Mouse (Mus musculus) limb, embryonic 14.5 days (tissue): Measurements from ENCODE around the gene Vmn1r18. TPM values are rescaled to one million over a fixed set of nuclear protein-coding genes. Genes with fewer than 3 reads are reported as not detected.

Experiments
- ATAC-seq: fragments of 200-750 bp; cut with Nextera tagmentation; 2 replicates; pipeline ENCODE4 v1.8.0; 2017; ENCODE audit warnings: low read depth, moderate number of reproducible peaks, moderate TSS enrichment; ENCODE audit not compliant: low FRiP score
- DNase-seq: peaks from one replicate; pipeline ENCODE4 v3.0.0-alpha.2; 2015; ENCODE audit warnings: low spot score
- H3K27ac ChIP-seq: fragments of 300-500 bp; sonication (generic); replicated peaks from 2 replicates; pipeline ENCODE4 v1.5.1; 2014; ENCODE audit warnings: low read depth, mild to moderate bottlenecking, low read length, moderate library complexity, mixed read lengths
- H3K27me3 ChIP-seq: fragments of 300-500 bp; sonication (generic); 2 replicates; pipeline ENCODE4 v1.6.1; 2014; ENCODE audit warnings: low read length, mixed read lengths; ENCODE audit not compliant: control insufficient read depth, insufficient read depth
- H3K36me3 ChIP-seq: fragments of 300-500 bp; sonication (generic); 2 replicates; pipeline ENCODE4 v1.6.1; 2014; ENCODE audit warnings: mild to moderate bottlenecking, low read length, moderate library complexity, mixed read lengths; ENCODE audit not compliant: control insufficient read depth, insufficient read depth
- H3K4me1 ChIP-seq: fragments of 300-500 bp; sonication (generic); 2 replicates; pipeline ENCODE4 v1.6.1; 2014; ENCODE audit warnings: antibody characterized with exemption, low read length, mixed read lengths; ENCODE audit not compliant: control insufficient read depth, insufficient read depth
- H3K4me2 ChIP-seq: fragments of 300-500 bp; sonication (generic); replicated peaks from 2 replicates; pipeline ENCODE4 v1.6.1; 2014; ENCODE audit warnings: low read depth, mild to moderate bottlenecking, low read length, moderate library complexity; ENCODE audit not compliant: severe bottlenecking
- H3K4me3 ChIP-seq: fragments of 300-500 bp; sonication (generic); replicated peaks from 2 replicates; pipeline ENCODE4 v1.5.1; 2014; ENCODE audit warnings: low read length
- H3K9ac ChIP-seq: fragments of 300-500 bp; sonication (generic); 2 replicates; pipeline ENCODE4 v1.6.1; 2014; ENCODE audit warnings: mild to moderate bottlenecking, low read depth, low read length, moderate library complexity; ENCODE audit not compliant: severe bottlenecking
- H3K9me3 ChIP-seq: fragments of 300-500 bp; sonication (generic); 2 replicates; pipeline ENCODE4 v1.6.1; 2016; ENCODE audit warnings: low read length; ENCODE audit not compliant: control insufficient read depth
- POLR2A ChIP-seq: fragments of 200-500 bp; IDR thresholded peaks from 2 replicates; pipeline ENCODE4 v1.8.0; 2012; ENCODE audit warnings: inconsistent platforms, mild to moderate bottlenecking, moderate library complexity, borderline replicate concordance; ENCODE audit not compliant: insufficient read depth, insufficient read length; ENCODE audit errors: extremely low read depth
- WGBS: fragments of 180-500 bp; shearing (Covaris S2); extraction: QIAGEN DNeasy Blood & Tissue Kit; methylation state at CpG from one replicate; pipeline ENCODE4 v1.1.7; 2014; 5-methylcytosine and 5-hydroxymethylcytosine counted together
- polyA plus RNA-seq, 2 experiments: library from polyadenylated mRNA; depleted of rRNA in 1 of 2; stranded (reverse) in 1 of 2; unstranded in 1 of 2; fragments of >200 nt; fragmentation: Nextera tagmentation in 1 of 2; extraction: Ambion mirVana in 1 of 2; gene quantifications; 2 replicates each; pipeline versions ENCODE4 v1.2.1 to v1.2.3; 2012 to 2014

Gene Vmn1r18
- polyA plus RNA-seq, 2 experiments, result not detected

GRCm38 (mm10) chr6:57363627-57364026 is 32.0 kb downstream of the Vmn1r18 start, which contains the start of gene Vmn1r17:
Vmn1r17 (minus strand) TSS chr6:57363727.
- no peak within 1 kb of the TSS for H3K9ac ChIP-seq
- ATAC-seq (no peak), DNase-seq (no peak)
- no peak within 1 kb of the TSS for H3K4me3 ChIP-seq
- no peaks in the 10 kb centered on the region for H3K27me3 ChIP-seq
- TF ChIP-seq POLR2A, result no peak
- no peaks in the 10 kb centered on the region for H3K4me1 ChIP-seq
- H3K36me3 ChIP-seq, result no peaks in the 10 kb centered on the region
- H3K9me3 ChIP-seq, result no peaks in the 10 kb centered on the region
- 86% methylated on average over 1 of the region's 1 CpGs for WGBS
- H3K4me2 ChIP-seq, result no peak within 1 kb of the TSS
- H3K27ac ChIP-seq, result no peak within 1 kb of the TSS

- no peaks in the 10 kb centered on the region for H3K36me3 ChIP-seq
- no peak for TF ChIP-seq POLR2A
Measured at GRCm38 (mm10) chr6:57356864-57357263, 38.7 kb downstream of the Vmn1r18 start.

GRCm38 (mm10) chr6:57329394-57329793 is 66.2 kb downstream of the Vmn1r18 start, which contains the start of gene Vmn1r16:
Vmn1r16 (minus strand) TSS chr6:57329494.
- H3K27me3 ChIP-seq, result no peaks in the 10 kb centered on the region
- no peak within 1 kb of the TSS for H3K4me3 ChIP-seq
- no peaks in the 10 kb centered on the region for H3K36me3 ChIP-seq
- H3K27ac ChIP-seq, result no peak within 1 kb of the TSS
- TF ChIP-seq POLR2A, result no peak
- H3K4me2 ChIP-seq, result no peak within 1 kb of the TSS
- no peaks in the 10 kb centered on the region for H3K9me3 ChIP-seq
- H3K9ac ChIP-seq, result no peak within 1 kb of the TSS
- ATAC-seq (no peak), DNase-seq (no peak)
- no peaks in the 10 kb centered on the region for H3K4me1 ChIP-seq
- 76% methylated on average over 3 of the region's 3 CpGs for WGBS

More at GRCm38 (mm10) chr6:57356864-57357263, 38.7 kb downstream of the Vmn1r18 start:
- no peaks in the 10 kb centered on the region for H3K4me1 ChIP-seq
- H3K4me2 ChIP-seq, result no peak overlapping the region
- H3K9me3 ChIP-seq, result no peaks in the 10 kb centered on the region
- ATAC-seq (no peak), DNase-seq (no peak)
- no peaks in the 10 kb centered on the region for H3K27me3 ChIP-seq
- WGBS, result 76% methylated on average over 2 of the region's 2 CpGs
- H3K9ac ChIP-seq, result no peak overlapping the region
- H3K4me3 ChIP-seq, result no peak overlapping the region
- no peak overlapping the region for H3K27ac ChIP-seq

Other genes with a start within 250 kb of the Vmn1r18 start
- gene Vmn1r12, start 238.9 kb downstream of the Vmn1r18 start, polyA plus RNA-seq (2012; rRNA removed), result not detected in 2 replicates
- gene Vmn1r12, start 238.9 kb downstream of the Vmn1r18 start, polyA plus RNA-seq (2014; fragmentation: Nextera tagmentation; extraction: Ambion mirVana), result not detected in 2 replicates
- not detected in 2 replicates for gene Vmn1r13, start 192.5 kb downstream of the Vmn1r18 start, polyA plus RNA-seq (2012; rRNA removed)
- not detected in 2 replicates for gene Vmn1r13, start 192.5 kb downstream of the Vmn1r18 start, polyA plus RNA-seq (2014; fragmentation: Nextera tagmentation; extraction: Ambion mirVana)
- not detected in 2 replicates for gene Vmn1r14, start 164.1 kb downstream of the Vmn1r18 start, polyA plus RNA-seq (2012; rRNA removed)
- gene Vmn1r14, start 164.1 kb downstream of the Vmn1r18 start, polyA plus RNA-seq (2014; fragmentation: Nextera tagmentation; extraction: Ambion mirVana), result not detected in 2 replicates
- gene Vmn1r15, start 137.8 kb downstream of the Vmn1r18 start, polyA plus RNA-seq (2012; rRNA removed), result not detected in 2 replicates
- gene Vmn1r15, start 137.8 kb downstream of the Vmn1r18 start, polyA plus RNA-seq (2014; fragmentation: Nextera tagmentation; extraction: Ambion mirVana), result not detected in 2 replicates
- gene Vmn1r16, start 66.3 kb downstream of the Vmn1r18 start, polyA plus RNA-seq (2012; rRNA removed), result not detected in 2 replicates
- gene Vmn1r16, start 66.3 kb downstream of the Vmn1r18 start, polyA plus RNA-seq (2014; fragmentation: Nextera tagmentation; extraction: Ambion mirVana), result not detected in 2 replicates
- not detected in 2 replicates for gene Vmn1r17, start 32.1 kb downstream of the Vmn1r18 start, polyA plus RNA-seq (2012; rRNA removed)
- gene Vmn1r17, start 32.1 kb downstream of the Vmn1r18 start, polyA plus RNA-seq (2014; fragmentation: Nextera tagmentation; extraction: Ambion mirVana), result not detected in 2 replicates
- not detected in 2 replicates for gene Vmn1r19, start 8.0 kb upstream of the Vmn1r18 start, polyA plus RNA-seq (2012; rRNA removed)
- not detected in 2 replicates for gene Vmn1r19, start 8.0 kb upstream of the Vmn1r18 start, polyA plus RNA-seq (2014; fragmentation: Nextera tagmentation; extraction: Ambion mirVana)
- gene Vmn1r20, start 33.1 kb upstream of the Vmn1r18 start, polyA plus RNA-seq (2012; rRNA removed), result not detected in 2 replicates
- gene Vmn1r20, start 33.1 kb upstream of the Vmn1r18 start, polyA plus RNA-seq (2014; fragmentation: Nextera tagmentation; extraction: Ambion mirVana), result not detected in 2 replicates
- 4.0 and 4.2 TPM in 2 replicates for gene Ppm1k, start 139.7 kb upstream of the Vmn1r18 start, polyA plus RNA-seq (2012; rRNA removed)
- gene Ppm1k, start 139.7 kb upstream of the Vmn1r18 start, polyA plus RNA-seq (2014; fragmentation: Nextera tagmentation; extraction: Ambion mirVana), result 3.4 and 4.7 TPM in 2 replicates
- gene Herc6, start 185.2 kb upstream of the Vmn1r18 start, polyA plus RNA-seq (2012; rRNA removed), result 1.7 and 3.4 TPM in 2 replicates
- gene Herc6, start 185.2 kb upstream of the Vmn1r18 start, polyA plus RNA-seq (2014; fragmentation: Nextera tagmentation; extraction: Ambion mirVana), result 1.4 and 2.2 TPM in 2 replicates